Mouse (Mus musculus): Measurements from ENCODE around the gene Trim27.

DNA sequence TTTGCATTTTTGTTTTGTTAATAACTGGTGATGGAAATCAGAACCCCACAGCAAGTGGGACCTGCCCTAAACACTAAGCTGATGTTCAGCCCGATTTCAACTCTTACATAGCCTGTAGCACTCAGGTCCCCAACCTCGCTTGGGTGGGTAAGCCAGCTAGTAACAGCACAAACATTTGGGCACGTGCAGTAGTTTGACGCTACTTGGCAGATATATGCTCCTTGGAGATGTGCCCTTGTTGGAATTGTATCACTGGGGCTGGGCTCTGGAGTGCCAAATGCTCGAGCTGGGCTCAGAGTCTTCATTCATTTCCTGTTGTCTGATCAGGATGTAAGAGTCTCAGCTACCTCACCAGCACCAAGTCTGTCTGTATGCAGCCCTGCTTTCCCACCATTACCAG, 16.7 kb upstream of the Trim27 start:
- no peak for TF ChIP-seq POLR2A (IDR thresholded peaks at IDR 0.05; ENCODE audit: extremely low read depth, insufficient read depth, low read length)
- TF ChIP-seq CTCF (IDR thresholded peaks at IDR 0.05; ENCODE audit: extremely low read depth, insufficient read depth, low read length): no peak
